Mouse (Mus musculus) liver, adult 2 months (tissue): ENCODE data around the gene Poll. TPM values are rescaled to one million over a fixed set of nuclear protein-coding genes. Genes with fewer than 3 reads are reported as not detected.
"Not testable (repeated sequence)": the region's sequence is repeated elsewhere in the genome, so short reads cannot be mapped to it uniquely, and the experiment has no call there.

ENCODE experiments used
- DNase-seq: peaks from one replicate; pipeline ENCODE4 v3.0.0-alpha.2; 2011; ENCODE audit warnings: low read depth, low spot score; ENCODE audit errors: extremely low read depth
- H3K27ac ChIP-seq: fragments of 200-500 bp; replicated peaks from 2 replicates; pipeline ENCODE4 v1.5.1; 2012; ENCODE audit warnings: low read depth, mild to moderate bottlenecking, control low read depth, inconsistent platforms, low read length; ENCODE audit not compliant: insufficient read depth
- H3K27me3 ChIP-seq: fragments of 200-500 bp; 2 replicates; pipeline ENCODE4 v1.6.1; 2012; ENCODE audit warnings: mild to moderate bottlenecking, moderate library complexity, low read length, inconsistent platforms; ENCODE audit not compliant: control insufficient read depth, insufficient read depth
- H3K36me3 ChIP-seq: fragments of 200-500 bp; 2 replicates; pipeline ENCODE4 v1.6.1; 2012; ENCODE audit warnings: low read length, inconsistent platforms; ENCODE audit not compliant: control insufficient read depth, insufficient read depth
- H3K4me1 ChIP-seq: fragments of 200-500 bp; 2 replicates; pipeline ENCODE4 v1.6.1; 2011; ENCODE audit warnings: low read length; ENCODE audit not compliant: control insufficient read depth, insufficient read depth
- H3K4me3 ChIP-seq: fragments of 200-500 bp; 2 replicates; pipeline ENCODE4 v1.5.1; 2011; ENCODE audit warnings: low read depth, mild to moderate bottlenecking, control low read depth, low read length, moderate library complexity; ENCODE audit not compliant: insufficient read depth
- H3K79me2 ChIP-seq: fragments of 200-500 bp; 2 replicates; pipeline ENCODE4 v1.6.1; 2012; ENCODE audit warnings: inconsistent platforms, mild to moderate bottlenecking, low read length, moderate library complexity; ENCODE audit not compliant: control insufficient read depth, insufficient read depth
- H3K9ac ChIP-seq: fragments of 200-500 bp; 2 replicates; pipeline ENCODE4 v1.6.1; 2012; ENCODE audit warnings: low read depth, mild to moderate bottlenecking, control low read depth, inconsistent platforms, low read length
- CTCF ChIP-seq: fragments of 200-500 bp; IDR thresholded peaks from 2 replicates; pipeline ENCODE4 v1.5.1; 2011; ENCODE audit warnings: low read depth, low read length, control low read depth
- POLR2A ChIP-seq: fragments of 200-500 bp; IDR thresholded peaks from 2 replicates; pipeline ENCODE4 v1.6.1; 2011; ENCODE audit warnings: low read length, control low read depth; ENCODE audit not compliant: insufficient read depth; ENCODE audit errors: extremely low read depth
- WGBS: fragments of 180-500 bp; shearing (Covaris S2); methylation state at CpG from one replicate; pipeline ENCODE4 v1.1.7; 2018; 5-methylcytosine and 5-hydroxymethylcytosine counted together
- polyA plus RNA-seq: library from polyadenylated mRNA; depleted of rRNA; stranded (reverse); fragments of >200 nt; gene quantifications from 2 replicates; pipeline ENCODE4 v1.2.3, GENCODE M21; 2012
- total RNA-seq: library from RNA; depleted of rRNA; stranded (reverse); fragments of >200 nt; gene quantifications from 2 replicates; pipeline ENCODE4 v1.2.3, GENCODE M21; 2014

The Poll gene
- total and polyA plus RNA-seq, 2 experiments, result 6.1 to 7.3 TPM

GRCm38 (mm10) chr19:45565925-45566715 lies 5.8 kb upstream of the Poll start:
- H3K27me3 ChIP-seq, result no peaks in the 10 kb centered on the region
- no peak overlapping the region for H3K27ac ChIP-seq
- WGBS, result 79% methylated on average over 15 of the region's 15 CpGs
- H3K79me2 ChIP-seq, result no peaks in the 10 kb centered on the region
- H3K36me3 ChIP-seq, result no peaks in the 10 kb centered on the region; the same call in 1 of the 2 replicates
- H3K4me1 ChIP-seq, result no peaks in the 10 kb centered on the region
- DNase-seq, result no peak
- no peak for TF ChIP-seq POLR2A
- TF ChIP-seq CTCF, result no peak
- H3K4me3 ChIP-seq, result no peak overlapping the region
- H3K9ac ChIP-seq, result no peak overlapping the region

- H3K4me3 ChIP-seq, result no peak overlapping the region
- no peak overlapping the region for H3K27ac ChIP-seq
- TF ChIP-seq CTCF (no peak), POLR2A (no peak)
- no peaks in the 10 kb centered on the region for H3K79me2 ChIP-seq
- peaks cover 1% of the 10 kb centered on the region; the same call in 1 of the 2 replicates for H3K36me3 ChIP-seq
- WGBS, result 98% methylated on average over 11 of the region's 11 CpGs
- H3K27me3 ChIP-seq, result no peaks in the 10 kb centered on the region
- H3K4me1 ChIP-seq, result no peaks in the 10 kb centered on the region
- DNase-seq, result no peak
- no peak overlapping the region for H3K9ac ChIP-seq
Measured at GRCm38 (mm10) chr19:45554136-45554535, 6.2 kb downstream of the Poll start.

DNA sequence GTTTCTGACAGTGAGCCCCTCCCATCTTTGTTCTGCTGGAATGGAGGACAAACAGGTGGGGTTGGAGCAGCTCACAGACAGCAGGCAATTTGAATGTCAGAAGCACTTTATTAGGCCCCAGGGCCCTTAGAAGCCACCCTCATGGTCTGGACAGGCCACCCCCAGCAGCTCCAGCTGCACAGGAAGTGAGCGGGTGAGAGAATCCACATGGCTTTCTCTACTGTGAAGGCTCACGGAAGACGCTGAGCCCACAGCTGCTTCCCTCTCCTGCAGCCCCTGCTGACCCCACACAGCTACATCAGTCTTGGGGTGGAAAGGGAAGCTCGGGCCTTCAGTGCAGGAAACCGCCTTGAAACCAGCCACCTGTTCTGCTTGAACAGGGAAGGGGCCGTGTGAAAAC lies 8.1 kb downstream of the Poll start:
- H3K27ac ChIP-seq, result no peak overlapping the region
- H3K79me2 ChIP-seq, result no peaks in the 10 kb centered on the region
- no peak overlapping the region for H3K9ac ChIP-seq
- WGBS, result 85% methylated on average over 6 of the region's 6 CpGs
- no peak for DNase-seq
- H3K4me3 ChIP-seq, result no peak overlapping the region
- no peak for TF ChIP-seq CTCF
- TF ChIP-seq POLR2A, result no peak
- peaks cover 1% of the 10 kb centered on the region; the same call in 1 of the 2 replicates for H3K36me3 ChIP-seq
- no peaks in the 10 kb centered on the region; the same call in 1 of the 2 replicates for H3K27me3 ChIP-seq
- no peaks in the 10 kb centered on the region for H3K4me1 ChIP-seq

DNA sequence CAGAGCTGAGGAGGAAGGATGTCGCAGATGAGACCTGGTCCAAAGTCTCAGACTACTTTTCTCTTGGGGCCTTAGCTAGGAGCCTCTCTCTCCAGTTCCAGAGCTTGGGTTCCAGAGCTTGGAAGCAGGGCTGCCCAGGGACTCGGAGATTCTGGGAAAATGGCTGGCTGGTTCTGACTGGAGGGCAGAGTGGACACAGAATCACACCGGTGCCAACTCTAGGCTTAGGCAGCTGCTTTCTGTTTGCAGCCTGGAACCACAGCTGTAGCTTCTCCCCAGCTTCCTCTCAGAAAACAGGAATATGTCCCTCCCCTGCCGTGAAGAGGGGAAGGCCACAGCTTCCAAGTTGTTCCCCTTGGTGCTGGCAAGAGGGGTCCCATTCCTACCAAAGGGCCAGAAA lies 10.4 kb downstream of the Poll start:
- Histone ChIP-seq H3K4me3 (no peak overlapping the region), H3K27me3 (no peaks in the 10 kb centered on the region; the same call in 1 of the 2 replicates), H3K27ac (no peak overlapping the region), H3K79me2 (no peaks in the 10 kb centered on the region), H3K9ac (no peak overlapping the region), H3K4me1 (no peaks in the 10 kb centered on the region), H3K36me3 (peaks cover 1% of the 10 kb centered on the region; the same call in 1 of the 2 replicates)
- 80% methylated on average over 4 of the region's 4 CpGs for WGBS
- no peak for TF ChIP-seq CTCF
- TF ChIP-seq POLR2A, result no peak
- DNase-seq, result no peak

GRCm38 (mm10) chr19:45549128-45549915 lies 11.0 kb downstream of the Poll start:
- Histone ChIP-seq H3K4me3 (no peak overlapping the region), H3K79me2 (no peaks in the 10 kb centered on the region), H3K36me3 (no peaks in the 10 kb centered on the region), H3K27me3 (no peaks in the 10 kb centered on the region; the same call in 1 of the 2 replicates), H3K4me1 (peaks cover 3% of the 10 kb centered on the region; the same call in 1 of the 2 replicates), H3K9ac (no peak overlapping the region), H3K27ac (no peak overlapping the region)
- TF ChIP-seq CTCF (no peak), POLR2A (no peak)
- 89% methylated on average over 23 of the region's 23 CpGs for WGBS
- DNase-seq, result no peak

DNA sequence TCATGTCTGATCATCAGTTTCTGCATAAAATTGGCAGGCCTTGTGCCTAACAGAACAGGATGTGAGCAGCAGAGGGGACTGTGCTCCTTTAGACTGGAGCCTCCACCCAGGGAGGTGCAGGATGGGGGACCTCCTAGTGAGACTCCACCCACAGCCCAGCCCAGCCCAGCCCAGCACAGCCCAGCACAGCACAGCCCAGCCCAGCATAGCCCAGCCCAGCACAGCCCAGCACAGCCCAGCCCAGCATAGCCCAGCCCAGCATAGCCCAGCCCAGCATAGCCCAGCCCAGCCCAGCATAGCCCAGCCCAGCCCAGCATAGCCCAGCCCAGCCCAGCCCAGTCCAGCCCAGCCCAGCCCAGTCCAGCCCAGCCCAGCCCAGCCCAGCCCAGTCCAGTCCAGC lies 12.1 kb downstream of the Poll start:
- not testable (repeated sequence) for H3K4me1 ChIP-seq

More for the DNA sequence above, 12.1 kb downstream of the Poll start:
- not testable (repeated sequence) for H3K27me3 ChIP-seq, H3K27ac ChIP-seq, H3K79me2 ChIP-seq, H3K9ac ChIP-seq, H3K36me3 ChIP-seq, DNase-seq, H3K4me3 ChIP-seq
